Mouse (Mus musculus) G1E (cell line): ENCODE data around the gene Tcta.

ENCODE experiments used
- CTCF ChIP-seq: IDR thresholded peaks from 2 replicates; pipeline ENCODE4 v1.5.1; 2012; ENCODE audit warnings: low read depth, low read length, inconsistent platforms, mixed read lengths
- GATA1 ChIP-seq: IDR thresholded peaks from 2 replicates; pipeline ENCODE4 v1.6.1; 2012; ENCODE audit warnings: borderline replicate concordance, low read length, inconsistent platforms, mixed read lengths
- GATA2 ChIP-seq: IDR thresholded peaks from 2 replicates; pipeline ENCODE4 v1.6.1; 2012; ENCODE audit warnings: low read depth, low read length, inconsistent platforms, borderline replicate concordance
- POLR2AphosphoS5 ChIP-seq: IDR thresholded peaks from 2 replicates; pipeline ENCODE4 v1.6.1; 2012; ENCODE audit warnings: low read depth, low read length, inconsistent platforms; ENCODE audit not compliant: insufficient replicate concordance
- TAL1 ChIP-seq: conservative IDR thresholded peaks from 2 replicates; pipeline ENCODE4 v1.6.1; 2012; ENCODE audit warnings: low read depth, low read length, inconsistent platforms, mixed read lengths

DNA sequence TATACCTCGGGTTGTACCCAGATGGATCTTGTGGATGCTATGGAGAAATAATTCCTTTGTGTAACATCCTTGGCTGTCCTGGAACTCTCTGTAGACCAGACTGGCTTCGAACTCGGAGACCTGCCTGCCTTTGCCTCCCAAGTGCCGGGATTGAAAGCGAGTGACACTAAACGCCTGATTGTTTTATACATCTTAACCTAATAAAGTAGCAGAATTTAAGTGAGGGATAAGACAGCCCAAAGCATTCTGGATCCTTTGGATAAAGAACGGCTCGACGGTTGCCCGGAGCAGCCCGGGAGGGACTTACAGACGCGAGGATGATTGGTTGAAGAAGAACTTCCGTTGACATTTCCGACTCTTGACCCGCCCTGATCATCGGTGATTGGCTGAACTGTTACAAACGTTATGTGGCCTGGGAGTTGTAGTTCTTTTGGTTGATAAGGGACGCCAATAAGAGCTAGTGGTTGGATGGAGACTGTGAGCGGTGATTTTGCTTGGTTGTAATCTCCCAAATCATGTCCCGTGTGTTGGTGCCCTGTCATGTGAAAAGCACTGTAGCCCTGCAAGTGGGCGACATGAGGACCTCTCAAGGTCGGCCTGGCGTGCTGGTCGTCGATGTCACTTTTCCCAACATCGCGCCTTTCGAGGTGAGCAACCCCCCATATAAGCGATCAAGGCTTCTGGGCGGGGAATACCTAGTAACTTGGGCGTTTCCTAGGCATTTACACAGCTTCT is 15.8 kb downstream of the Tcta start, which contains the start of gene Nicn1:
- TF ChIP-seq CTCF (no peak), TAL1 (no peak), POLR2AphosphoS5 (no peak), GATA1 (no peak), GATA2 (no peak)
